Mouse (Mus musculus): Measurements from ENCODE around the gene Alcam.

GRCm38 (mm10) chr16:52472635-52473034 lies 18.8 kb upstream of the Alcam start:
- TF ChIP-seq MYOG (IDR thresholded peaks at IDR 0.05; ENCODE audit: control insufficient read depth in 1 of 3, insufficient read depth in 1 of 3, insufficient read length in 2 of 3, low read depth in 2 of 3) (no peak), CEBPB (IDR thresholded peaks at IDR 0.05; ENCODE audit: insufficient read depth, poor library complexity, severe bottlenecking) (no peak), E2F4 (IDR thresholded peaks at IDR 0.05; ENCODE audit: insufficient read depth) (no peak)

Measured in myocyte (in vitro differentiated cells).